Comparison of ENCODE assay signal across 18 mouse cellular contexts in the genomic region with DNA sequence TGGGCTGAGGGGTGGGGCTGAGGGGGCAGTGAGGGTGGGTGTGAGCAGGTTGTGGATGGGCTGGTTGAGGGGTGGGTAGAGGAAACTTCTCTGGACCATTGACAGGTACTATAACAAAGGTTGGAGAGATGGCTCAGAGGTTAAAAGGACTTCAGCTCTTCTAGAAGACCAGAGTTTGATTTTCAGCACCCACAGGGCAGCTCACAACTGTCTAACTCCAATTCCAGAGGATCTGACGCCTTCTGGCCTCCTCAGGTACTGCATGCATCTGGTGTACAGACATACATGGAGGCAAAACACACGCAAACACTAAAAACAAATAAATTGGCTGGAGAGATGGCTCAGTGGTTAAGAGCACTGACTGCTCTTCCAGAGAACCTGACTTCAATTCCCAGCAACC. TPM values are rescaled to one million over a fixed set of nuclear protein-coding genes. Genes with fewer than 3 reads are reported as not detected.
A peak's percentile ranks its signal among the peaks of the same experiment; 100 is the strongest.
DNase-seq lines count a peak whose midpoint lies in the region; TF ChIP-seq lines count a peak whose summit lies in the region.
"Had no signal": no experiment of that assay in that cellular context is flagged by ENCODE, and none has a peak within 500 bp of the region (broad histone marks: within the 10 kb centered on the region; RNA-seq: fewer than 3 reads in every experiment).

No protein-coding gene starts in this region.

- H3K27me3 ChIP-seq in CH12.LX (replicated peaks): no peaks in the 10 kb centered on the region
- H3K27me3 ChIP-seq: forebrain, embryonic 15.5 days; liver, embryonic 15.5 days; midbrain, embryonic 12.5 days; neural tube, embryonic 15.5 days had no signal

- no peak for TF ChIP-seq EP300 in CH12.LX (IDR thresholded peaks at IDR 0.05; ENCODE audit: low read length)

- no peaks in the 10 kb centered on the region for H3K36me3 ChIP-seq in CH12.LX (replicated peaks in 1 of 2; ENCODE audit: control insufficient read depth in 1 of 2, insufficient read depth in 1 of 2, low read length in 1 of 2)
- H3K36me3 ChIP-seq: forebrain, embryonic 15.5 days; heart, embryonic 13.5 days; liver, embryonic 15.5 days; midbrain, embryonic 12.5 days; neural tube, embryonic 15.5 days had no signal

- H3K4me1 ChIP-seq in CH12.LX (ENCODE audit: control insufficient read depth in 1 of 2, insufficient read depth in 2 of 2): peaks cover 0 to 6% of the 10 kb centered on the region in 2 experiments; a peak in 2 of 4 replicates
- H3K4me1 ChIP-seq: forebrain, embryonic 15.5 days; liver, embryonic 15.5 days; midbrain, embryonic 12.5 days; neural tube, embryonic 15.5 days had no signal

- DNase-seq in layer of hippocampus, adult 2 months (ENCODE audit: low spot score in 2 of 2): no peak
- no peak for DNase-seq in layer of hippocampus, adult 9-11 months
- DNase-seq in 3T3-L1 (ENCODE audit: low read depth, low spot score): peak; percentile 21
- peak; percentile 15 for DNase-seq in CH12.LX (ENCODE audit: extremely low read depth)
- DNase-seq in brain, embryonic 14.5 days (ENCODE audit: low read depth): no peak
- no peak for DNase-seq in adrenal gland, adult (ENCODE audit: inconsistent age in 2 of 2, low spot score in 1 of 2)
- no peak for DNase-seq in right cerebral cortex, postnatal 10 days (ENCODE audit: low spot score in 2 of 2)
- DNase-seq: adrenal gland, adult 8-10 months; cerebellum, adult 11-12 months; cerebellum, postnatal 25 days; gastrocnemius, postnatal 36 days; heart, postnatal 4 days; lung, postnatal 4 days had no signal

- no peaks in the 10 kb centered on the region for H3K79me2 ChIP-seq in CH12.LX (replicated peaks; ENCODE audit: control insufficient read depth, extremely low read depth, insufficient read depth, poor library complexity, severe bottlenecking)

- peak; percentile 39 for TF ChIP-seq CTCF in layer of hippocampus, adult 2 months (conservative IDR thresholded peaks at IDR 0.05)
- peak in 1 of 2 experiments; percentile 19; a peak in 2 of 4 replicates for TF ChIP-seq CTCF in CH12.LX (conservative IDR thresholded peaks at IDR 0.05 in 1 of 2, IDR thresholded peaks at IDR 0.05 in 1 of 2; ENCODE audit: low read depth in 2 of 2, low read length in 2 of 2)
- peak; percentile 1; the same call in 1 of the 2 replicates for TF ChIP-seq CTCF in brain, embryonic 14.5 days (IDR thresholded peaks at IDR 0.05; ENCODE audit: borderline replicate concordance, extremely low read depth, insufficient read depth, insufficient read length)

- H3K9ac ChIP-seq in CH12.LX (ENCODE audit: insufficient read depth, low read depth): no peak overlapping the region
- H3K9ac ChIP-seq: forebrain, embryonic 15.5 days; heart, embryonic 13.5 days; liver, embryonic 15.5 days; midbrain, embryonic 12.5 days; neural tube, embryonic 15.5 days had no signal

- H3K4me2 ChIP-seq in CH12.LX (ENCODE audit: insufficient read depth, low read depth, poor library complexity, severe bottlenecking): no peak overlapping the region
- H3K4me2 ChIP-seq: forebrain, embryonic 15.5 days; liver, embryonic 15.5 days; midbrain, embryonic 12.5 days; neural tube, embryonic 15.5 days had no signal

- in situ Hi-C loops in CH12.LX (cut with MboI; ENCODE audit: low pct_ligation_motif_present, low pct_unique_long_range_greater_than_20kb, low sequenced_read_pairs): no loop called here

- TF ChIP-seq POLR2A in CH12.LX (IDR thresholded peaks at IDR 0.05; ENCODE audit: low read depth, low read length): no peak
- no peak for TF ChIP-seq POLR2A in brain, embryonic 14.5 days (IDR thresholded peaks at IDR 0.05; ENCODE audit: borderline replicate concordance, extremely low read depth, insufficient read depth, insufficient read length, poor library complexity, severe bottlenecking)

- H3K4me3 ChIP-seq in layer of hippocampus, adult 2 months: no peak overlapping the region
- no peak overlapping the region for H3K4me3 ChIP-seq in CH12.LX (replicated peaks in 1 of 3; ENCODE audit: low read depth in 2 of 3, low read length in 2 of 3, poor library complexity in 1 of 3)
- H3K4me3 ChIP-seq: forebrain, embryonic 15.5 days; heart, embryonic 13.5 days; liver, embryonic 15.5 days; midbrain, embryonic 12.5 days; neural tube, embryonic 15.5 days had no signal

- dilution Hi-C loops in CH12.LX (cut with MboI; ENCODE audit: extremely low pct_ligation_motif_present, extremely low pct_unique_long_range_greater_than_20kb, low sequenced_read_pairs): no loop called here

- no peak; the same call in 1 of the 2 replicates for TF ChIP-seq RAD21 in CH12.LX (IDR thresholded peaks at IDR 0.05; ENCODE audit: low read depth, low read length)

- no peak overlapping the region for H3K27ac ChIP-seq in layer of hippocampus, adult 2 months
- H3K27ac ChIP-seq in CH12.LX (ENCODE audit: insufficient read depth, low read depth): no peak overlapping the region
- H3K27ac ChIP-seq: forebrain, embryonic 15.5 days; liver, embryonic 15.5 days; midbrain, embryonic 12.5 days; neural tube, embryonic 15.5 days had no signal

- no peaks in the 10 kb centered on the region for H3K9me3 ChIP-seq in CH12.LX (replicated peaks; ENCODE audit: low read length)
- H3K9me3 ChIP-seq: forebrain, embryonic 15.5 days; heart, embryonic 13.5 days; liver, embryonic 15.5 days; midbrain, embryonic 12.5 days; neural tube, embryonic 15.5 days had no signal

TF ChIP-seq in CH12.LX, 34 proteins besides CTCF, POLR2A, EP300 and RAD21:
- TF ChIP-seq BHLHE40 (IDR thresholded peaks at IDR 0.05; ENCODE audit: low read depth, low read length) (no peak), ZC3H11A (IDR thresholded peaks at IDR 0.05; ENCODE audit: low read depth, low read length) (no peak), SIN3A (IDR thresholded peaks at IDR 0.05; ENCODE audit: low read length) (0 out of 2 replicates have a peak, but pooled peaks have one; percentile 20), SMC3 (IDR thresholded peaks at IDR 0.05; ENCODE audit: low read depth, low read length) (peak; percentile 11; the same call in 1 of the 2 replicates)

RNA-seq across cellular contexts. Expression of gene Rimkla, which starts 19.2 kb away (rescaled TPM):
- 10 to 100 TPM; 13.3 to 14.1 TPM for total RNA-seq in layer of hippocampus, adult 2 months (2021)
- 0.59 and 1.2 TPM in 2 replicates for total RNA-seq in CH12.LX (2012; rRNA removed)
- 0.34 and 0.48 TPM in 2 replicates for total RNA-seq in CH12.LX (2014; rRNA removed)
- polyA plus RNA-seq in CH12.LX (2012; ENCODE audit: insufficient read length, low read depth): 0.70 and 0.84 TPM in 2 replicates
- polyA plus RNA-seq in brain, embryonic 14.5 days (2012; rRNA removed): 15.6 and 22.0 TPM in 2 replicates
- total RNA-seq: gastrocnemius, postnatal 36 days had no signal
- polyA plus RNA-seq: liver, embryonic 15.5 days had no signal

RNA-seq across cellular contexts. Expression of gene Foxj3, which starts 25.2 kb away (rescaled TPM):
- 10 to 100 TPM; 76.7 to 80.3 TPM for total RNA-seq in layer of hippocampus, adult 2 months (2021)
- total RNA-seq in CH12.LX (2012; rRNA removed) (13.4 and 14.5 TPM in 2 replicates), CH12.LX (2014; rRNA removed) (12.9 and 15.3 TPM in 2 replicates)
- 29.3 and 33.9 TPM in 2 replicates for polyA plus RNA-seq in CH12.LX (2012; ENCODE audit: insufficient read length, low read depth)
- 36.5 and 43.3 TPM in 2 replicates for polyA plus RNA-seq in brain, embryonic 14.5 days (2012; rRNA removed)

RNA-seq across cellular contexts. Expression of gene Frg2f1, which starts 27.7 kb away (rescaled TPM):
- 10 to 100 TPM; 25.5 to 25.7 TPM for total RNA-seq in layer of hippocampus, adult 2 months (2021)
- total RNA-seq in CH12.LX (2012; rRNA removed) (3.1 and 3.9 TPM in 2 replicates), CH12.LX (2014; rRNA removed) (3.5 TPM in 2 replicates)
- 3.1 and 4.4 TPM in 2 replicates for polyA plus RNA-seq in CH12.LX (2012; ENCODE audit: insufficient read length, low read depth)
- 9.4 and 10.0 TPM in 2 replicates for polyA plus RNA-seq in brain, embryonic 14.5 days (2012; rRNA removed)

Comparison
In these comparisons a context has a peak if more than half of its experiments do, and no peak if none do; other contexts are left out.
1. DNase-seq: peak in 3T3-L1 (single experiment) and CH12.LX (single experiment); none in layer of hippocampus, adult 2 months (0 of 2), layer of hippocampus, adult 9-11 months (single experiment), brain, embryonic 14.5 days (single experiment), adrenal gland, adult (0 of 2) and right cerebral cortex, postnatal 10 days (0 of 2).
2. RNA of gene Rimkla, which starts 19.2 kb away (total RNA-seq): 13.3 to 14.1 TPM in layer of hippocampus, adult 2 months; 0.34 to 1.2 TPM in CH12.LX; every median in the first group is over 4 times any median in the second.
3. RNA of gene Foxj3, which starts 25.2 kb away (total RNA-seq): 76.7 to 80.3 TPM in layer of hippocampus, adult 2 months; 12.9 to 15.3 TPM in CH12.LX; every median in the first group is over 4 times any median in the second.
4. RNA of gene Frg2f1, which starts 27.7 kb away (total RNA-seq): 25.5 to 25.7 TPM in layer of hippocampus, adult 2 months; 3.1 to 3.9 TPM in CH12.LX; every median in the first group is over 4 times any median in the second.